Mouse (Mus musculus): Measurements from ENCODE around the gene Tatdn3.
"Not testable (repeated sequence)": the region's sequence is repeated elsewhere in the genome, so short reads cannot be mapped to it uniquely, and the experiment has no call there.

Tatdn3 gene

GRCm38 (mm10) chr1:191073486-191073885 lies 10.8 kb upstream of the Tatdn3 start:
- no peak for DNase-seq

- no peak for DNase-seq
These were observed 10.3 kb upstream of the Tatdn3 start for GRCm38 (mm10) chr1:191073001-191073400.

- DNase-seq, result no peak
These were observed 9.7 kb upstream of the Tatdn3 start for GRCm38 (mm10) chr1:191072329-191072913.

GRCm38 (mm10) chr1:191071613-191072012 lies 8.9 kb upstream of the Tatdn3 start:
- no peak for DNase-seq

- DNase-seq, result no peak
These were observed 7.5 kb upstream of the Tatdn3 start for GRCm38 (mm10) chr1:191070259-191070658.

- DNase-seq, result no peak
These were observed 5.6 kb upstream of the Tatdn3 start for GRCm38 (mm10) chr1:191068377-191068776.

- no peak for DNase-seq
These were observed 2.5 kb upstream of the Tatdn3 start for GRCm38 (mm10) chr1:191065188-191065587.

GRCm38 (mm10) chr1:191064535-191064934 lies 1.8 kb upstream of the Tatdn3 start:
- DNase-seq, result no peak

GRCm38 (mm10) chr1:191063700-191064099 lies 968 bp upstream of the Tatdn3 start:
- no peak for DNase-seq

GRCm38 (mm10) chr1:191062241-191062780 lies 421 bp downstream of the Tatdn3 start:
- DNase-seq, result no peak

GRCm38 (mm10) chr1:191057461-191057860 lies 5.3 kb downstream of the Tatdn3 start:
- DNase-seq, result no peak

GRCm38 (mm10) chr1:191055533-191055873 lies 7.2 kb downstream of the Tatdn3 start:
- DNase-seq, result no peak

GRCm38 (mm10) chr1:191054870-191055532 lies 7.7 kb downstream of the Tatdn3 start:
- DNase-seq, result no peak

GRCm38 (mm10) chr1:191053555-191053954 lies 9.2 kb downstream of the Tatdn3 start:
- DNase-seq, result no peak

- DNase-seq, result no peak
These were observed 16.4 kb downstream of the Tatdn3 start for GRCm38 (mm10) chr1:191046231-191046824.

- DNase-seq, result no peak
These were observed 17.5 kb downstream of the Tatdn3 start for GRCm38 (mm10) chr1:191045264-191045663.

GRCm38 (mm10) chr1:191042688-191043087 lies 20.0 kb downstream of the Tatdn3 start:
- no peak for DNase-seq

- DNase-seq, result no peak
These were observed 20.6 kb downstream of the Tatdn3 start for GRCm38 (mm10) chr1:191042106-191042505.

GRCm38 (mm10) chr1:191041352-191041751 lies 21.4 kb downstream of the Tatdn3 start:
- DNase-seq, result no peak

GRCm38 (mm10) chr1:191037999-191038398 lies 24.7 kb downstream of the Tatdn3 start:
- no peak for DNase-seq

GRCm38 (mm10) chr1:191036554-191037334 lies 26.0 kb downstream of the Tatdn3 start, which contains the start of gene Spata45:
Gene Spata45, plus strand, starts transcription at chr1:191036639.
- no peak for DNase-seq

GRCm38 (mm10) chr1:191035649-191036048 lies 27.1 kb downstream of the Tatdn3 start:
- DNase-seq, result no peak

GRCm38 (mm10) chr1:191030922-191031425 lies 31.8 kb downstream of the Tatdn3 start:
- not testable (repeated sequence) for DNase-seq

All from cerebellum, adult 11-12 months (tissue).